Mouse (Mus musculus) right cerebral cortex, postnatal 25 days (tissue): ENCODE measurements around the gene Zfp738.
A peak's percentile ranks its signal among the peaks of the same experiment; 100 is the strongest.
"Not testable (repeated sequence)": the region's sequence is repeated elsewhere in the genome, so short reads cannot be mapped to it uniquely, and the experiment has no call there.

Source experiments
- DNase-seq: peaks from one replicate; pipeline ENCODE4 v3.0.0; 2022

Zfp738 gene

DNA sequence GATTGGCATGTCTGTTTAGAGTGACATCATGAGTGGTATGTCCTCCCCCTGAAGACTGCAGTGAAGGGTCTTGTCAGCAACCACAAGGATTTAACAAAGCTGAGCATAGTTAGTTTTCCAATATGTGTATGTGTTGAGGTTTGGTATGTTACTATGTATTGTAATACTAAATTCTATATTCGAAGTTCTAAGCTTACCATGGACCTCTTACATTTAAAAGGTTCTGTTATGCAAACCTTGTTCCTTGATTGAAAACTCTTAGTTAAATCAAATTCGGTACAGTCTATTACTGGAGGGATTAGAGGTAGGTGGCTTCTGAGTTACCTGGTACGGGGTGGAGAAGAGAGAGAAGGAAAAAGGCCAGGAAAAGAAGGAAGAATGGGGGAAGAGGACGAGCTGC is at the start of gene Zfp738:
Gene Zfp738, minus strand, starts transcription at position 101 of the 400 bp plus-strand sequence.
- no peak for DNase-seq

DNA sequence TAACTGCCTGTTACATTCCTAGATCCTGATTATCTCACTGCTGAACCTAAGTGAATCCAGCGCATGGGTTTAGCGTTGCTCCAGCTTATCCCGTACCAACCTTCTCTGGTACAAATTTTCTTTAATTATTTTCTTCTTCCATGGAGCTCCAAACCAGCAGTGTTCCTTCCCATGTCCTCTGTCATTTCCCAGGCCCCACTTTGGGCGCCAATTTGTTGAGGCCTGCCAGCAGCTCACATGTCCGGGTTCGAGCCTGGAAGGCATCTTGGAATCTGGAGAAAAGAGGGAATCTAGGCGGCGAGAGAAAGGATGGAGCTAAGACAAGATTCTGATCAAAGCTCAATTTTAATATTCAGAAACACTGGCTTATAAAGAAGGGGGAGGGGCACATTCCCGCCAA is 47.5 kb upstream of the Zfp738 start:
- DNase-seq = not testable (repeated sequence)

GRCm38 (mm10) chr13:67729441-67729840 is 42.6 kb upstream of the Zfp738 start:
- DNase-seq = peak; percentile 29

DNA sequence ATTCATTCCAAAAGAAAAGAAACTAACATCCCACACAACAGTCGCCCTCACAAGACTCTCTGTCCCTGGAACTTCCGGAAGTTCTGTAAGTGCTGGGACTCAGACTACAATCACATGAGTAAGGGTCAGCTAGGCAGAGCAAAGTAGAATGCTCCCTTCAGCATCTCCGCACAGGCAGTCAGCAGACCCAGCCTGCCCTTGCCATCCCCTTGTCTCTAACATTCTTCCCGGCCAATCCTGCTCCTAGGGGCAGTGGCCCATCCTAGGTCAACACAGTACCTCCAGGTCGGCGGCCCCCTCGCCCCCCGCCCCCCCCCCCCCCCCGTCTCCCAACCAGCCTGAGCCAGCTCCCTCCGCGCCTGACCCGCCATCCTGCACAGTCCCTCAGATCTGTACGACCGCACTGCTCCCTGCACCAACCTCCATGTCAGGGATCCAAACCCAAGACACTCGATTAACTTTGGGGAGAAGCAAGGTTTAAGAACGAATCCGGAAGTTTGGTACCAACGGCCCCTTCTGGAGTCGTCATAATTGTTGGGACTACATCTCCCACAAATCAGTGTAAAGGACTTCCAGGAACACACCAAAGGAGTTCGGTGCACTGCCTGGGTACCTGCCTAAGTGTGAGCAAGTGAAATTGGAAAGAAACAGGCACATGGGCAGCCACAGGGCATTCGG is 41.9 kb upstream of the Zfp738 start, which contains the start of gene Zfp65:
Gene Zfp65, minus strand, starts transcription at position 533 of the 678 bp plus-strand sequence.
- DNase-seq = peak; percentile 60

GRCm38 (mm10) chr13:67728106-67728505 is 41.2 kb upstream of the Zfp738 start:
- DNase-seq = no peak

GRCm38 (mm10) chr13:67725331-67725730 is 38.5 kb upstream of the Zfp738 start:
- DNase-seq = not testable (repeated sequence)

DNA sequence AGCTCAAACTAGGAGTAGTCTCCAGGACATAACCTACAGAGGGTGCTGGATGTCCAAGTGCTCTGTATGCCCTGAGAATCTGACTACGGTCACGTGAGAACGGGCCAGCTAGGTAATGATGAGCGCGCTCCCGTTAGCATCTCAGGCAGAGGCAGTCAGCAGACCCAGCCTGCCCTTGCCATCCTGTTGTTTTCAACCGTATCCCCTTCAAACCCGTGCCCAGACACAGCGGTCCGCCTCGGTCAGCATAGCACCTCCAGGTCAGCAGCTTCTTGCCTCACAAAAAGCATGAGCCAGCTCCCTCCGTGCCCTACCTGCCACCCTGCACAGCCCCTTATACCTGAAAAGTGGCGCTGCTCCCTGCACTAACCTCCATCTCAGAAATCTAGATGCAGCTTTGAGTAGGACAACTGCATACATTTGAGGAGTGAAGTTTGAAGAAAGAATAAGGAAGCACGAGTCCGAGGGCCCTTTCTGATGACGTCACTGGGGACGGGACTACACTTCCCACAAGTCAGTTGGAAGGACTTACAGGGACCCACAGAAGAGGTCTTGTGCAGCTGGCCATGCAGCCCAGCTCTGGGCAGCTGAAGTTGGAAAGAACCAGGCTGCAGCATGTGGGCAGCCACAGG is 37.1 kb upstream of the Zfp738 start:
- peak; percentile 89 for DNase-seq

GRCm38 (mm10) chr13:67683841-67684240 is 3.0 kb downstream of the Zfp738 start:
- DNase-seq = not testable (repeated sequence)

DNA sequence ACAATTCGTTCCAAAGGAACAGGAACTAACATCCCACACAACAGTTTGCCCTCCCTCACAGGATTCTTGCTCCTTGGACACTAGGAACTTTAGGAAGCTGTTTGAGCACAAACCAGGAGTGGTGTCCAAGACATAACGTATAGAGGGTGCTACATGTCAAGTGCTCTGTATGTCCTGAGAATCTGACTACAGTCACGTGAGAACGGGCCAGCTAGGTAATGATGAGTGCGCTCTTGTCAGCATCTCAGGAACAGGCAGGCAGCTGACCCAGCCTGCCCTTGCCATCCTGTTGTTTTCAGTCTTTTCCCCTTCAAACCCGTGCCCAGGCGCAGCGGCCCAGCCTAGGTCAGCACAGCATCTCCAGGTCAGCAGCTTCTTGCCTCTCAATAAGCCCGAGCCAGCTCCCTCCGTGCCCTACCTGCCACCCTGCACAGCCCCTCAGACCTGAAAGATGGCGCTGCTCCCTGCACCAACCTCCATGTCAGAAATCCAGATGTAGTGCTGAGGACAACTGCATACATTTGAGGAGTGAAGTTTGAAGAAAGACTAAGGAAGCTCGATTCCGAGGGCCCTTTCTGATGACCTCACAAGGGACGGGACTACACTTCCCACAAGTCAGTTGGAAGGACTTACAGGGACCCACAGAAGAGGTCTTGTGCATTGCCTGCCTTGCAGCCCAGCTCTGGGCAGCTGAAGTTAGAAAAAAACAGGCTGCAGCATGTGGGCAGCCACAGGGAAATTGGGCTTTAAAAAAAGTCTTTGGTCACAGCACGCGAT is 3.7 kb downstream of the Zfp738 start:
- DNase-seq = peak; percentile 86

DNA sequence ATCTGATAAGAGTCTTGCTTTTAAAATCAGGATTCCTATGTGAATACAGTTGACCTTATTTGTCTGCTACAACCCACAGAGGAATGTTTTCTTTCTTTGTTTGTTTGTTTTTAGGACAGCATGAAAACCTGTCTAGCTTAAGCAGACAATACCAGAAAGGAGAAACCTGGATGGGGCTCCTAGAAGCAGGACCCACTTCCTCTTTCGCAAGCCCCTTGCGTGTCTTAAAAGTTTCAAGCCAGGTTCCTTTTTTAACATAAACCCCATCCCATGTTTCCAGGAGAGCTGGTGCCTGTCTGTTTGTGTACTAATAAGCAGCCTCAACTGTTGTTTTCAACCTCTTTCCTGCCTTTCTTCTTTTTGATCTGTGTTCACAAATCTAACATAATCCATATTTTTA is 12.0 kb downstream of the Zfp738 start:
- no peak for DNase-seq

DNA sequence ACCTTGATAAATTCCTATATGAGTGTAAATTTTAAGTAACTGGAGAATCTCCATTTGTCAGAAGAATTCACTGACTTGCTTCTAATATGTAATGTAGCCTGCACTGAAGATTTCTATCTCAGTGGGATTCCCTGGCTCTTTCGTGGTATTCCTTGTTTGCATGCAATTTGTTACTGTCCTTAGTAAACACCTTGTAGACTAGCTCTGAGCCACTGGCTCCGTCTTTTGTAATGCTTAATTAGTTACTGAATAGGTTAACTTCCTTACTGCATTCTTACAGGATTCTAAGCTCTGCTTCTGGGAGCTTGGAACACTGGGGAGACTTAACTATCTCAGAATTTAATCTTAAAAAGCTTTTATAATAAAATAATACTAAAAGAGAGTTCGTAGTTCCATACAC is 34.4 kb downstream of the Zfp738 start:
- DNase-seq = no peak

DNA sequence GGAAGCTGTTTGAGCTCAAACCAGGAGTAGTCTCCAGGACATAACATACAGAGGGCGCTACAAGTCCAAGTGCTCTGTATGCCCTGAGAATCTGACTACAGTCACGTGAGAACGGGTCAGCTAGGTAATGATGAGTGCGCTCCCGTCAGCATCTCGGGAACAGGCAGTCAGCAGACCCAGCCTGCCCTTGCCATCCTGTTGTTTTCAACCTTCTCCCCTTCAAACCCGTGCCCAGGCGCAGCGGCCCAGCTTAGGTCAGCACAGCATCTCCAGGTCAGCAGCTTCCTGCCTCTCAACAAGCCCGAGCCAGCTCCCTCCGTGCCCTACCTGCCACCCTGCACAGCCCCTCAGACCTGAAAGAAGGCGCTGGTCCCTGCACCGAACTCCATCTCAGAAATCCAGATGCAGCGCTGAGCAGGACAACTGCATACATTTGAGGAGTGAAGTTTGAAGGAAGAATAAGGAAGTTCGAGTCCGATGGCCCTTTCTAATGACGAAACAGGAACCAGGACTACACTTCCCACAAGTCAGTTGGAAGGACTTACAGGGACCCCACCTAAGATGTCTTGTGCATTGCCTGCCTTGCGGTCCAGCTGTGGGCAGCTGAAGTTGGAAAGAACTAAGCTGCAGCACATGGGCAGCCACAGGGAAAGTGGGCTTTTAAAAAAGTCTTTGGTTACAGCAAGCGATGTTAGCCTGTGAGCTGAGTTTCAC is 49.4 kb downstream of the Zfp738 start, which contains the start of the genes Gm49345 and Zfp729a:
Gene Gm49345, minus strand, starts transcription at position 476 of the 714 bp plus-strand sequence.
Gene Zfp729a, minus strand, starts transcription at position 498 of the 714 bp plus-strand sequence.
- peak; percentile 85 for DNase-seq

DNA sequence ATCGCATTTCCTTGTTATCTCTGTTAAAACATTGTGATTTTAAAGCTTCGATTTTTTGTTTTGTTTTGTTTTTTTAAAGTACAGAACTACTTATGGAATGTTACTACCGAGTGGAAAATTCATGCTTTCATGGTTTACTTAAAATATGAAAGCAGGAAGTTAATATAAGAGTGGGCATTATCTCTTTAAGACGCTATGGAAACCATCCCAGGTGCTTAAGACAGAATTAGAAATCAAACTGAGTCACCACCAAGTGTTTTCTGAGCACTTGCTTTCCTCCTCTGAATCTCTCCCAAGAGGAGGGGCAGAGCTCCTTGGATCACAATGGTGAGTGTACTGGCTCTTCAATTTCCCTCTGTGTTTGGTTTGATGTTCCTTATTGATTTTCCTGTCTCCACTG is 76.8 kb downstream of the Zfp738 start:
- no peak for DNase-seq

- peak; percentile 86 for DNase-seq
Observed at GRCm38 (mm10) chr13:67609066-67609876, 77.6 kb downstream of the Zfp738 start, which contains the start of gene Zfp729b. Zfp729b (minus strand) TSS chr13:67609707.
